Mouse (Mus musculus): ENCODE results near the gene D10Wsu102e. TPM values are rescaled to one million over a fixed set of nuclear protein-coding genes. Genes with fewer than 3 reads are reported as not detected.
"Not testable (repeated sequence)": the region's sequence is repeated elsewhere in the genome, so short reads cannot be mapped to it uniquely, and the experiment has no call there.

D10Wsu102e gene
- total RNA-seq, 4 experiments from 2014 or later, result 0.57 to 0.72 (median 0.60) TPM

GRCm38 (mm10) chr10:83385330-83385910, 25.4 kb downstream of the D10Wsu102e start:
- DNase-seq (ENCODE audit: low spot score), result no peak

GRCm38 (mm10) chr10:83397336-83397735, 37.3 kb downstream of the D10Wsu102e start:
- no peak for DNase-seq (ENCODE audit: low spot score)

GRCm38 (mm10) chr10:83400896-83401295, 40.9 kb downstream of the D10Wsu102e start:
- DNase-seq (ENCODE audit: low spot score), result not testable (repeated sequence)

GRCm38 (mm10) chr10:83405031-83405430, 45.0 kb downstream of the D10Wsu102e start:
- no peak for DNase-seq (ENCODE audit: low spot score)

- no peak for DNase-seq (ENCODE audit: low spot score)
Observed at GRCm38 (mm10) chr10:83405711-83406110, 45.7 kb downstream of the D10Wsu102e start.

- no peak for DNase-seq (ENCODE audit: low spot score)
Observed at GRCm38 (mm10) chr10:83407141-83407540, 47.1 kb downstream of the D10Wsu102e start.

- DNase-seq (ENCODE audit: low spot score), result not testable (repeated sequence)
Observed at GRCm38 (mm10) chr10:83418466-83418865, 58.4 kb downstream of the D10Wsu102e start.

- no peak for DNase-seq (ENCODE audit: low spot score)
Observed at GRCm38 (mm10) chr10:83448582-83448981, 88.6 kb downstream of the D10Wsu102e start.

GRCm38 (mm10) chr10:83457531-83457930, 97.5 kb downstream of the D10Wsu102e start:
- no peak for DNase-seq (ENCODE audit: low spot score)

- no peak for DNase-seq (ENCODE audit: low spot score)
Observed at GRCm38 (mm10) chr10:83475226-83475625, 115.2 kb downstream of the D10Wsu102e start.

- no peak for DNase-seq (ENCODE audit: low spot score)
Observed at GRCm38 (mm10) chr10:83477286-83477685, 117.3 kb downstream of the D10Wsu102e start.

- DNase-seq (ENCODE audit: low spot score), result no peak
Observed at GRCm38 (mm10) chr10:83490506-83490905, 130.5 kb downstream of the D10Wsu102e start.

GRCm38 (mm10) chr10:83497321-83497720, 137.3 kb downstream of the D10Wsu102e start:
- DNase-seq (ENCODE audit: low spot score), result no peak

GRCm38 (mm10) chr10:83508962-83509660, 149.1 kb downstream of the D10Wsu102e start:
- DNase-seq (ENCODE audit: low spot score), result no peak

- no peak for DNase-seq (ENCODE audit: low spot score)
Observed at GRCm38 (mm10) chr10:83511304-83511703, 151.3 kb downstream of the D10Wsu102e start.

GRCm38 (mm10) chr10:83513736-83514135, 153.7 kb downstream of the D10Wsu102e start:
- DNase-seq (ENCODE audit: low spot score), result no peak

- DNase-seq (ENCODE audit: low spot score), result no peak
Observed at GRCm38 (mm10) chr10:83520990-83521389, 161.0 kb downstream of the D10Wsu102e start.

- not testable (repeated sequence) for DNase-seq (ENCODE audit: low spot score)
Observed at GRCm38 (mm10) chr10:83524238-83524637, 164.2 kb downstream of the D10Wsu102e start.

GRCm38 (mm10) chr10:83530384-83530967, 170.5 kb downstream of the D10Wsu102e start:
- DNase-seq (ENCODE audit: low spot score), result no peak

GRCm38 (mm10) chr10:83533258-83533909, 173.4 kb downstream of the D10Wsu102e start:
- DNase-seq (ENCODE audit: low spot score), result peak; percentile 34

GRCm38 (mm10) chr10:83533910-83534283, 173.9 kb downstream of the D10Wsu102e start, which contains the start of gene Aldh1l2:
TSS of gene Aldh1l2 (minus strand) at chr10:83534140.
- peak; percentile 68 for DNase-seq (ENCODE audit: low spot score)

- no peak for DNase-seq (ENCODE audit: low spot score)
Observed at GRCm38 (mm10) chr10:83536436-83536835, 176.4 kb downstream of the D10Wsu102e start.
